Mouse (Mus musculus) cerebellum, adult 11-12 months (tissue): ENCODE results near the gene Zfp74.
"Not testable (repeated sequence)": the region's sequence is repeated elsewhere in the genome, so short reads cannot be mapped to it uniquely, and the experiment has no call there.

ENCODE experiments used
- DNase-seq: peaks from one replicate; pipeline ENCODE4 v3.0.0; 2022

The Zfp74 gene

GRCm38 (mm10) chr7:29953513-29954401, at the start of gene Zfp74:
Zfp74 (minus strand) TSS chr7:29954089.
- DNase-seq, result peak; percentile 78

GRCm38 (mm10) chr7:30000601-30001000, 46.7 kb upstream of the Zfp74 start:
- no peak for DNase-seq

- no peak for DNase-seq
These were observed 41.2 kb upstream of the Zfp74 start for GRCm38 (mm10) chr7:29995134-29995533.

- DNase-seq, result no peak
These were observed 39.5 kb upstream of the Zfp74 start for GRCm38 (mm10) chr7:29993340-29993739.

- DNase-seq, result no peak
These were observed 38.8 kb upstream of the Zfp74 start for GRCm38 (mm10) chr7:29992698-29993097.

- no peak for DNase-seq
These were observed 35.1 kb upstream of the Zfp74 start for GRCm38 (mm10) chr7:29989031-29989430.

- no peak for DNase-seq
These were observed 33.7 kb upstream of the Zfp74 start for GRCm38 (mm10) chr7:29987551-29987950.

GRCm38 (mm10) chr7:29986101-29986500, 32.2 kb upstream of the Zfp74 start:
- DNase-seq, result no peak

- DNase-seq, result peak; percentile 94
These were observed 29.9 kb upstream of the Zfp74 start, which contains the start of gene Zfp568 for GRCm38 (mm10) chr7:29983690-29984380. Zfp568 (plus strand) TSS chr7:29983955.

GRCm38 (mm10) chr7:29983340-29983689, 29.4 kb upstream of the Zfp74 start:
- no peak for DNase-seq

GRCm38 (mm10) chr7:29982931-29983330, 29.0 kb upstream of the Zfp74 start:
- peak; percentile 25 for DNase-seq

- no peak for DNase-seq
These were observed 28.5 kb upstream of the Zfp74 start for GRCm38 (mm10) chr7:29982341-29982740.

- no peak for DNase-seq
These were observed 28.0 kb upstream of the Zfp74 start for GRCm38 (mm10) chr7:29981860-29982259.

GRCm38 (mm10) chr7:29981455-29981854, 27.6 kb upstream of the Zfp74 start:
- DNase-seq, result no peak

GRCm38 (mm10) chr7:29980761-29981160, 26.9 kb upstream of the Zfp74 start:
- no peak for DNase-seq

GRCm38 (mm10) chr7:29970686-29971085, 16.8 kb upstream of the Zfp74 start:
- no peak for DNase-seq

GRCm38 (mm10) chr7:29965115-29965810, 11.4 kb upstream of the Zfp74 start:
- not testable (repeated sequence) for DNase-seq

GRCm38 (mm10) chr7:29959004-29959403, 5.1 kb upstream of the Zfp74 start:
- DNase-seq, result no peak

GRCm38 (mm10) chr7:29958125-29958724, 4.3 kb upstream of the Zfp74 start:
- DNase-seq, result no peak

- no peak for DNase-seq
These were observed 2.4 kb upstream of the Zfp74 start for GRCm38 (mm10) chr7:29956257-29956656.

- no peak for DNase-seq
These were observed 842 bp upstream of the Zfp74 start for GRCm38 (mm10) chr7:29954731-29955130.

- no peak for DNase-seq
These were observed 803 bp downstream of the Zfp74 start for GRCm38 (mm10) chr7:29953086-29953485.

GRCm38 (mm10) chr7:29944201-29944600, 9.7 kb downstream of the Zfp74 start:
- no peak for DNase-seq
